Mouse (Mus musculus) heart, postnatal 0 days (tissue): ENCODE results near the gene Cldn10.

ENCODE experiments used
- CTCF ChIP-seq: IDR thresholded peaks from 2 replicates; pipeline ENCODE4 v1.5.1; 2016; ENCODE audit warnings: antibody characterized with exemption, control low read depth, low read depth
- EP300 ChIP-seq: IDR thresholded peaks from 2 replicates; pipeline ENCODE4 v1.6.1; 2016; ENCODE audit warnings: antibody characterized with exemption, low read depth

DNA sequence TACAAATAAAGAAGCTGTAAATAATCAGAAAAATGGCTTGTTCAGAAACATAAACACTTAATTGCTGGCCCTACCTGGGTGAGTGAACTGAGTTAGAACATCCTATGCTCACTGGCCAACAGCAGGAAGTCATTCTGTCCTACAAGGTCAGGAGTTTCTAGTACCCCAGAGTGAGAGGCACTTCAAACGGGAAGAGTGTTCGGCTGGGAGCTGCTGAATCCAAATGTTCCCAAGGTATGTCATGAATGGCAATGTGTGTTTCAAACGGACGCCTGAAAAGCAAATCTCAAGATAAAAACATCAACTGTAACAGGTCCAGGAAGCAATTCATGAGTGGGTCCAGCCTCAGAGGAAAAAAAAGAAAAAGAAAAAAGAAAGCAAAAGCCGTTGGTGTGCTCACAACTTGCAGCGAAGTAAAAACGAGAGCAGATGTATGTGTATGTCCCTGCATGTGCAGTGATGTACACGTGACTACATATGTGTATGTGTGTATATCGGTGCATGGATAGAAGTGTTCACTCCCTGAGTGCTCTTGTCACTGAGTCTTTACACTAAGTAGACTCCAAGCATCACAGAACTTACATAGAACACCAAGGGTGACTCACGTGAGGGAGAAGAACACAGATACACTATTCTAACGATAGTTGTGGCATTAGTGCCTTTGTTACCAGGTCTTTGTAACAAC lies 62.4 kb downstream of the Cldn10 start:
- TF ChIP-seq CTCF (no peak), EP300 (no peak)
